8 mouse cellular contexts compared by ENCODE assay signal in the genomic region with DNA sequence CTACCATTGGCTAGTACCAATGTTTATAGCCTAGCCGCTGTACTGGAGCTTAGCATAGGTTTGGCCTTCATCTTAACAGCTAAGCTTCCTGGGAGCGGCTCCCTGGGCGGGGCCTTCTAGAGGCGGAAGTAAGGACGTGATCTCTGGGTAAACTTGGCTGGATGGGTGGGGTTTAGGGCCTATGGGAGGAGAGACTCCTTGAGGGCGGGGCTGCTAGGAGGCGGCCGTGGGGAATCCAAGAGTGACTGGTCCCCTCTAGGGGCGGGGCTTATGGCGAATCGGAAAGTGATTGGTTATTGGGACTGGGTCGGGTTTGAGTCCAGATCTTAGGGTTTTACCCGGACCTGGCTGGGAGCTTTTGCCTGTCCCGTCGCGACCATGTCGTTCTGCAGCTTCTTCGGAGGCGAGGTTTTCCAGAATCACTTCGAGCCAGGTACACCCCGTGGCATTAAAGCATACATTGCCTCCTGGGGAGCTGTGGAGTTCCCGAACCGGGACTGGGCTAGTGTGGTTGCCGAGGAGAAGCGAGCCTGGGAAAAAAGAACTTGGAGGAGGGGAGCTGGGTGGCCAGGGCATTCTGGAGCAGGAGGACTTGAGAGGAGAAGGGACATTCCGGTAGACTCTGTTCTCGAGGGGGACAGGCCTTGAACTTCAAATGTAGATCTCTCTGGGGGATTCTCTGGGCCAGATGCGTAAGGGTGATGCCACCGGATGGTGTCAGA. TPM values are rescaled to one million over a fixed set of nuclear protein-coding genes. Genes with fewer than 3 reads are reported as not detected.
A peak's percentile ranks its signal among the peaks of the same experiment; 100 is the strongest.
DNase-seq lines count a peak whose midpoint lies in the region; ATAC-seq and TF ChIP-seq lines count a peak whose summit lies in the region.

Msrb1 (plus strand) TSS at position 313 of the 722 bp plus-strand sequence.

- peak; percentile 69 for TF ChIP-seq POLR2A in ES-Bruce4 (IDR thresholded peaks at IDR 0.05; ENCODE audit: insufficient read depth, low read length)

- under 1% methylated on average over 29 of the region's 29 CpGs for WGBS in forebrain, embryonic 13.5 days
- WGBS in large intestine, adult 2 months = 2% methylated on average over 29 of the region's 29 CpGs
- WGBS in liver, postnatal 0 days (ENCODE audit: insufficient replicate concordance) = under 1% methylated on average over 29 of the region's 29 CpGs
- 2% methylated on average over 29 of the region's 29 CpGs for WGBS in neural tube, embryonic 14.5 days

- no peaks in the 10 kb centered on the region for H3K9me3 ChIP-seq in ES-Bruce4 (replicated peaks; ENCODE audit: control insufficient read depth, insufficient read depth, low read length, poor library complexity, severe bottlenecking)
- no peaks in the 10 kb centered on the region for H3K9me3 ChIP-seq in forebrain, embryonic 13.5 days (replicated peaks)
- H3K9me3 ChIP-seq in liver, postnatal 0 days (ENCODE audit: low read length) = no peaks in the 10 kb centered on the region
- no peaks in the 10 kb centered on the region for H3K9me3 ChIP-seq in neural tube, embryonic 14.5 days (ENCODE audit: control insufficient read depth, low read length)

- H3K9ac ChIP-seq in ES-Bruce4 (ENCODE audit: low read depth, poor library complexity, severe bottlenecking) = peak within 1 kb of the TSS; percentile 33
- H3K9ac ChIP-seq in forebrain, embryonic 13.5 days = peak within 1 kb of the TSS; percentile 68
- peak within 1 kb of the TSS; percentile 92 for H3K9ac ChIP-seq in liver, postnatal 0 days (replicated peaks)
- H3K9ac ChIP-seq in neural tube, embryonic 14.5 days (replicated peaks; ENCODE audit: low read depth, low read length) = peak within 1 kb of the TSS; percentile 41; the same call in 1 of the 2 replicates

- TF ChIP-seq EP300 in ES-Bruce4 (IDR thresholded peaks at IDR 0.05; ENCODE audit: insufficient read depth, low read depth, low read length) = no peak
- TF ChIP-seq EP300 in liver, postnatal 0 days (IDR thresholded peaks at IDR 0.05; ENCODE audit: low read depth) = no peak; the same call in 1 of the 2 replicates

- intact Hi-C loops in heart, postnatal 10 days (cut with DNase I) = loop anchor here (5.0 kb wide), 1 partner anchor 161 kb away; the partner anchor contains the start of genes Eme2, Mrps34 and Nme3

- H3K27ac ChIP-seq in ES-Bruce4 (ENCODE audit: insufficient read depth, low read length) = 0 out of 2 replicates have a peak within 1 kb of the TSS, but pooled peaks have one; percentile 23
- H3K27ac ChIP-seq in forebrain, embryonic 13.5 days = peak within 1 kb of the TSS; percentile 48
- H3K27ac ChIP-seq in liver, postnatal 0 days (ENCODE audit: low read depth) = peak within 1 kb of the TSS; percentile 98
- H3K27ac ChIP-seq in neural tube, embryonic 14.5 days (ENCODE audit: low read depth, low read length) = peak within 1 kb of the TSS; percentile 60; the same call in 1 of the 2 replicates

- peak within 1 kb of the TSS; percentile 88 for H3K4me3 ChIP-seq in ES-Bruce4 (ENCODE audit: low read depth, low read length)
- H3K4me3 ChIP-seq in forebrain, embryonic 13.5 days = peak within 1 kb of the TSS; percentile 56
- peak within 1 kb of the TSS; percentile 90 for H3K4me3 ChIP-seq in liver, postnatal 0 days (ENCODE audit: low read depth, low read length)
- H3K4me3 ChIP-seq in neural tube, embryonic 14.5 days (ENCODE audit: low read depth, low read length) = peak within 1 kb of the TSS; percentile 41

- peak; percentile 84 for ATAC-seq in cerebellum, adult (ENCODE audit: insufficient number of reproducible peaks, low FRiP score, low TSS enrichment)
- peak; percentile 98 for ATAC-seq in forebrain, embryonic 13.5 days
- ATAC-seq in liver, postnatal 0 days = peak; percentile 96
- ATAC-seq in neural tube, embryonic 14.5 days (ENCODE audit: low read depth) = peak; percentile 95

- no peaks in the 10 kb centered on the region for H3K27me3 ChIP-seq in ES-Bruce4 (ENCODE audit: control insufficient read depth, insufficient read depth, low read length, poor library complexity, severe bottlenecking)
- peaks cover 7% of the 10 kb centered on the region; the same call in 1 of the 2 replicates for H3K27me3 ChIP-seq in forebrain, embryonic 13.5 days
- H3K27me3 ChIP-seq in liver, postnatal 0 days (ENCODE audit: insufficient read depth, low read length) = no peaks in the 10 kb centered on the region
- H3K27me3 ChIP-seq in neural tube, embryonic 14.5 days (ENCODE audit: control insufficient read depth, insufficient read depth, low read length) = no peaks in the 10 kb centered on the region

- DNase-seq in heart, postnatal 10 days = peak; percentile 98
- DNase-seq in large intestine, adult 2 months (ENCODE audit: low read depth, low spot score) = peak; percentile 100
- DNase-seq in liver, postnatal 0 days = peak; percentile 99
- DNase-seq in testis, postnatal 10 days (ENCODE audit: low spot score) = peak; percentile 96

- peaks cover 2% of the 10 kb centered on the region for H3K4me1 ChIP-seq in ES-Bruce4 (ENCODE audit: control insufficient read depth, insufficient read depth, low read length)
- H3K4me1 ChIP-seq in forebrain, embryonic 13.5 days = peaks cover 16% of the 10 kb centered on the region
- H3K4me1 ChIP-seq in liver, postnatal 0 days (ENCODE audit: insufficient read depth) = peaks cover 27% of the 10 kb centered on the region
- H3K4me1 ChIP-seq in neural tube, embryonic 14.5 days (ENCODE audit: control insufficient read depth, insufficient read depth, low read length) = peaks cover 5% of the 10 kb centered on the region; the same call in 1 of the 2 replicates

- TF ChIP-seq CTCF in ES-Bruce4 (IDR thresholded peaks at IDR 0.05; ENCODE audit: low read depth, low read length) = no peak
- TF ChIP-seq CTCF in liver, postnatal 0 days (IDR thresholded peaks at IDR 0.05; ENCODE audit: low read depth) = no peak

- peak within 1 kb of the TSS; percentile 79 for H3K4me2 ChIP-seq in forebrain, embryonic 13.5 days
- H3K4me2 ChIP-seq in liver, postnatal 0 days (ENCODE audit: low read depth, low read length) = peak within 1 kb of the TSS; percentile 98
- peak within 1 kb of the TSS; percentile 47 for H3K4me2 ChIP-seq in neural tube, embryonic 14.5 days (ENCODE audit: low read depth, low read length)

- H3K36me3 ChIP-seq in ES-Bruce4 (ENCODE audit: control insufficient read depth, insufficient read depth, low read length, poor library complexity, severe bottlenecking) = no peaks in the 10 kb centered on the region
- H3K36me3 ChIP-seq in forebrain, embryonic 13.5 days (ENCODE audit: poor library complexity, severe bottlenecking) = no peaks in the 10 kb centered on the region
- peaks cover 20% of the 10 kb centered on the region for H3K36me3 ChIP-seq in liver, postnatal 0 days (replicated peaks; ENCODE audit: insufficient read depth, low read length)
- H3K36me3 ChIP-seq in neural tube, embryonic 14.5 days (ENCODE audit: control insufficient read depth, insufficient read depth, low read length) = no peaks in the 10 kb centered on the region

RNA-seq across cellular contexts. Expression of gene Msrb1, which starts in this region (rescaled TPM):
- polyA plus RNA-seq in ES-Bruce4 (2011; ENCODE audit: insufficient read depth, insufficient read length, low read depth, missing spikeins) = 27.8 and 34.5 TPM in 2 replicates
- 18.8 and 22.1 TPM in 2 replicates for polyA plus RNA-seq in forebrain, embryonic 13.5 days (2015; fragmentation: Nextera tagmentation; extraction: Ambion mirVana)
- total RNA-seq in heart, postnatal 10 days (2021) = 100 to 1,000 TPM; 123 to 163 TPM
- polyA plus RNA-seq in large intestine, adult 2 months (2012; rRNA removed) = 96.0 and 103 TPM in 2 replicates
- polyA plus RNA-seq in liver, postnatal 0 days (2015; fragmentation: Nextera tagmentation; extraction: Ambion mirVana) = 116 and 119 TPM in 2 replicates
- 21.5 and 27.7 TPM in 2 replicates for polyA plus RNA-seq in neural tube, embryonic 14.5 days (2014; fragmentation: Nextera tagmentation; extraction: Ambion mirVana)

Comparison
In these comparisons a context has a peak if more than half of its experiments do, and no peak if none do; other contexts are left out.
1. Peak in every context shown above with its lines: DNase-seq, ATAC-seq, H3K4me3 ChIP-seq and H3K27ac ChIP-seq.
2. H3K27ac ChIP-seq: peak in every context shown above with its lines; median percentile 98 in liver, postnatal 0 days; 60 in neural tube, embryonic 14.5 days; 48 in forebrain, embryonic 13.5 days; 23 in ES-Bruce4.
3. H3K9ac ChIP-seq: peak in every context shown above with its lines; median percentile 92 in liver, postnatal 0 days; 68 in forebrain, embryonic 13.5 days; 41 in neural tube, embryonic 14.5 days; 33 in ES-Bruce4.
4. H3K4me2 ChIP-seq: peak in every context shown above with its lines; median percentile 98 in liver, postnatal 0 days; 79 in forebrain, embryonic 13.5 days; 47 in neural tube, embryonic 14.5 days.